Mouse (Mus musculus): ENCODE measurements around the gene Filip1l. TPM values are rescaled to one million over a fixed set of nuclear protein-coding genes. Genes with fewer than 3 reads are reported as not detected.

Gene Filip1l
- polyA plus RNA-seq, 1 experiment from 2014 or later: 30.4 TPM

DNA sequence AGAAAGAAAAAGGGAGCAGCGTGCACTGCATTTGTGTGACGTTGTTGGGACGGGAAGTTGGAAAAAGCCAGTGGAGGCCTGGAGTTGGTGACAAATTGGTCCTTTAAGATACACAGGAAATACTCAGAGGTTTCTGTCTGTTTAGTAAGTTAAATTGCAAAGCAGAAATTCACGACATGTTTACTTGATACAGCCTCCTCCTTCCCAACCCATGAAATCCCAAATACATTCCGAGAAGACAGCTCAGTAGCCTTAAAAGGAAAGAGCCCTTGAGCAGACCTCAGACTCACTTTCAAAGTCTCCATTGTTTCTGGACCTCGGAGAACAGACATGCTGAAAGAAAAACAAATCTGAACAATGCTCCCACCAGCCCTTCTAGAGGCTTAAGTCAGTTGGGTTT is 48.8 kb downstream of the Filip1l start:
- Histone ChIP-seq H3K4me1 (replicated peaks; ENCODE audit: insufficient read depth, low read length) (peaks cover 4% of the 10 kb centered on the region; the same call in 1 of the 2 replicates), H3K4me3 (replicated peaks; ENCODE audit: low read depth, low read length) (no peak overlapping the region), H3K9me3 (replicated peaks; ENCODE audit: low read length) (no peaks in the 10 kb centered on the region), H3K4me2 (ENCODE audit: low read length) (no peak overlapping the region), H3K36me3 (ENCODE audit: insufficient read depth, low read length) (no peaks in the 10 kb centered on the region), H3K27me3 (ENCODE audit: insufficient read depth, low read length) (no peaks in the 10 kb centered on the region), H3K9ac (ENCODE audit: low read depth, low read length) (no peak overlapping the region), H3K27ac (peak overlapping the region; percentile 63)
- ATAC-seq (replicated peaks; ENCODE audit: low FRiP score, low read depth) (no peak), DNase-seq (ENCODE audit: low spot score) (peak; percentile 77)
- TF ChIP-seq CTCF (IDR thresholded peaks at IDR 0.05; ENCODE audit: low read depth): no peak
- WGBS: 43% methylated on average over 6 of the region's 6 CpGs

DNA sequence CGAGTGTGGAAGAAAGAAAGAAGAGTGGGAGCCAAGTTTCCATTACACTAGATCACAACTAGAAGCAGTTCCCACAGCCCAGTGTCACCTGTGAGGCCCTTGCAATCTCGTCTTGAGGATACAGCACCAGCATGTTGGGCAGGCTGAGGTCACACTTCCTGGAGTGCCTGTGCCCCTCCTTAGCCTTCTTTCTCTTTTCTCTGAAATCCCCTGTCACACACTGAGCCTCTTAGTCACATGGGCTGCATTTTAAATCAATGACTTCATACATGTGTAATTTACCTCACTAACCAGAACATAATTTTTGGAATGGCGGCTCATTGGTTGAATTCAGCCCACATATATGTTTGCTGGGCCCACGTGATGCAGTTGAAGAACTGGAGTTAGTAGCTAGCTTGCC is 50.0 kb downstream of the Filip1l start:
- WGBS: 80% methylated on average over 4 of the region's 4 CpGs
- TF ChIP-seq CTCF (IDR thresholded peaks at IDR 0.05; ENCODE audit: low read depth): no peak
- no peaks in the 10 kb centered on the region for H3K9me3 ChIP-seq (replicated peaks; ENCODE audit: low read length)
- ATAC-seq (replicated peaks; ENCODE audit: low FRiP score, low read depth): no peak
- H3K4me3 ChIP-seq (replicated peaks; ENCODE audit: low read depth, low read length): no peak overlapping the region
- H3K4me1 ChIP-seq (replicated peaks; ENCODE audit: insufficient read depth, low read length): peaks cover 4% of the 10 kb centered on the region; the same call in 1 of the 2 replicates
- H3K27ac ChIP-seq: no peak overlapping the region; the same call in 1 of the 2 replicates
- H3K36me3 ChIP-seq (ENCODE audit: insufficient read depth, low read length): no peaks in the 10 kb centered on the region
- H3K27me3 ChIP-seq (ENCODE audit: insufficient read depth, low read length): no peaks in the 10 kb centered on the region
- no peak for DNase-seq (ENCODE audit: low spot score)
- H3K4me2 ChIP-seq (ENCODE audit: low read length): no peak overlapping the region
- no peak overlapping the region for H3K9ac ChIP-seq (ENCODE audit: low read depth, low read length)

DNA sequence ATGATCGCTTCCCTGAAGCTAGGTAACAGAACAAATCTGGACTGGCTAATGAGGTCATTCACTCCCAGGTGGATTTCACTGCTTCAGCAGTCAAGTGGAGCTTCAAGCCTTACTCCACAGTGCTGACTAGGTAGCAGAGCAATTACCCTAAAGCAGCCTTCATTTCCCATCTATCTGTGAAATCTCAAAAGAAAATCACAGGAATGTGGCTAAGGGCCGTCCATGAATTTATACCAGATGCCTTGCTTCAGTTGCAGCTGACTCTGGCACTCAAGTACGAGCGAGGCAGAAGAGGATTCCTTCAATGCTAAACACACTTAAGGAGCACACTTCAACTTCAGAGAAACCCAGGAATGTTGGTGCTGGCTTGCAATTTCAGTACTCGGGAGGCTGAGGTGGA is 50.9 kb downstream of the Filip1l start:
- Histone ChIP-seq H3K4me1 (replicated peaks; ENCODE audit: insufficient read depth, low read length) (no peaks in the 10 kb centered on the region; the same call in 1 of the 2 replicates), H3K27me3 (ENCODE audit: insufficient read depth, low read length) (no peaks in the 10 kb centered on the region), H3K4me2 (ENCODE audit: low read length) (no peak overlapping the region), H3K9me3 (replicated peaks; ENCODE audit: low read length) (no peaks in the 10 kb centered on the region), H3K27ac (0 out of 2 replicates have a peak overlapping the region, but pooled peaks have one; percentile 15), H3K36me3 (ENCODE audit: insufficient read depth, low read length) (no peaks in the 10 kb centered on the region), H3K4me3 (replicated peaks; ENCODE audit: low read depth, low read length) (no peak overlapping the region), H3K9ac (ENCODE audit: low read depth, low read length) (no peak overlapping the region)
- DNase-seq (ENCODE audit: low spot score) (no peak), ATAC-seq (replicated peaks; ENCODE audit: low FRiP score, low read depth) (peak; percentile 61)
- 52% methylated on average over 5 of the region's 5 CpGs for WGBS
- TF ChIP-seq CTCF (IDR thresholded peaks at IDR 0.05; ENCODE audit: low read depth): no peak

DNA sequence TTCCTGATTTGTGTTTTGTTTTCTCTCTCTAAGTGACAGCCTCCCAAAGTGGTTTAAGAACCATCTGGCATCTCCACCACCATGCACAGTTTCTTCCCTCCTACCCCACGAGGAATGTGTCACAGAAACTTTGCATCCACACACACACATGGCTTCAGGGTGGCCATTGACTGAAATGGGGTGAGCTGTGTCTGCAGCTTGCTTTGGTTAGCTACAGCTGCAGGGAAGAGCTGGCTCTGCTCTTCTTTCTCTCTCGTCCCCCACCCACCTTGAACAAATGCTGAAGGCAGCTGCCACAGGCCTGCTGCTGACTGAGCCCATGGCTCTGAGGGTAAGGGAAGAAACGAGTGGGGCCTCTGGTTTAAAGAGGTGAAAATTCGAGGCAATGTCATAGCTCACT is 59.9 kb downstream of the Filip1l start:
- no peaks in the 10 kb centered on the region for H3K9me3 ChIP-seq (replicated peaks; ENCODE audit: low read length)
- no peaks in the 10 kb centered on the region for H3K4me1 ChIP-seq (replicated peaks; ENCODE audit: insufficient read depth, low read length)
- no peak for ATAC-seq (replicated peaks; ENCODE audit: low FRiP score, low read depth)
- H3K36me3 ChIP-seq (ENCODE audit: insufficient read depth, low read length): no peaks in the 10 kb centered on the region
- TF ChIP-seq CTCF (IDR thresholded peaks at IDR 0.05; ENCODE audit: low read depth): no peak
- H3K27ac ChIP-seq: no peak overlapping the region
- H3K27me3 ChIP-seq (ENCODE audit: insufficient read depth, low read length): no peaks in the 10 kb centered on the region
- WGBS: 41% methylated on average over 4 of the region's 4 CpGs
- no peak overlapping the region for H3K4me3 ChIP-seq (replicated peaks; ENCODE audit: low read depth, low read length)
- no peak overlapping the region for H3K9ac ChIP-seq (ENCODE audit: low read depth, low read length)
- no peak overlapping the region for H3K4me2 ChIP-seq (ENCODE audit: low read length)
- DNase-seq (ENCODE audit: low spot score): no peak

DNA sequence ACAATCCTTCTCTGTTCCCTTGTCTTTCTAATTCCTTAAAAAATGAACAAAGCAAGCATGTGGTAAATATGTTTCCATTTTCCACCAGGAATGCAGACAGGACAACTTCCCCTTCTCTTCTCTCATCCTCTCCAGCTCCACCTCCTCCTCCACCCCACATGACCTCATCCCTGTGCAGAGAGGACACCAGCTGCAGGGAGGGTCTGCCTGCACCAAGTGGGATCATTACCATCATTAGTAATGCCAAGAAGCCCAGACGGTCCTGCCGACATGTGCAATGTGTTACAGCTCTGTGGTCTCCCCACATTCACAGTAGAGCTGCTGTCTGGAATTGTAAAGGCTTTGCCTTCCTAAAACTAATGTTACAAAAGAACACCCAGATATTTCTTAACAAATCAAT is 63.2 kb downstream of the Filip1l start:
- no peak overlapping the region for H3K27ac ChIP-seq
- peaks cover 1% of the 10 kb centered on the region; the same call in 1 of the 2 replicates for H3K4me1 ChIP-seq (replicated peaks; ENCODE audit: insufficient read depth, low read length)
- DNase-seq (ENCODE audit: low spot score) (no peak), ATAC-seq (replicated peaks; ENCODE audit: low FRiP score, low read depth) (no peak)
- WGBS: 46% methylated on average over 2 of the region's 2 CpGs
- H3K4me2 ChIP-seq (ENCODE audit: low read length): no peak overlapping the region
- no peak overlapping the region for H3K9ac ChIP-seq (ENCODE audit: low read depth, low read length)
- no peak for TF ChIP-seq CTCF (IDR thresholded peaks at IDR 0.05; ENCODE audit: low read depth)
- no peaks in the 10 kb centered on the region for H3K9me3 ChIP-seq (replicated peaks; ENCODE audit: low read length)
- no peak overlapping the region for H3K4me3 ChIP-seq (replicated peaks; ENCODE audit: low read depth, low read length)
- H3K27me3 ChIP-seq (ENCODE audit: insufficient read depth, low read length): no peaks in the 10 kb centered on the region
- no peaks in the 10 kb centered on the region for H3K36me3 ChIP-seq (ENCODE audit: insufficient read depth, low read length)

DNA sequence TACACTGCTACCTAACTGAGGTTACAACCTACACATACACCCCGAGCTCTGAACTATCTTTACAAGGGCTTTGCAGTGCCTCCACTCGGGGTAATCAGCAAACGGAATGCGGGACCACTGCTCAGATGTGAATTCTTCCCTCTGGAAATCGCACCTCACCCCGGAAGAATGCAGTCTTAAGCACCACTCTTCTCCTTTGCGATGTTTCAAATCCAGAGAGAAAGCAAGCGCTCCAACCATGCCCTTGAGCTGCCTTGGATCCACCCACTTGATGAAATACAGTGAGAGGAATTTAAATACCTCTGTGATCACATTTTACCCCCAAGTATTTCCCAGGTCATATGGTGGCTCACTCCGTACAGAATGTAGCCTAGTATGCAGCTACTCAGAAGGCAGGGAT is 64.1 kb downstream of the Filip1l start:
- H3K4me3 ChIP-seq (replicated peaks; ENCODE audit: low read depth, low read length): no peak overlapping the region
- no peak overlapping the region for H3K27ac ChIP-seq
- no peak overlapping the region for H3K9ac ChIP-seq (ENCODE audit: low read depth, low read length)
- DNase-seq (ENCODE audit: low spot score): no peak
- H3K4me2 ChIP-seq (ENCODE audit: low read length): no peak overlapping the region
- no peaks in the 10 kb centered on the region for H3K36me3 ChIP-seq (ENCODE audit: insufficient read depth, low read length)
- no peaks in the 10 kb centered on the region for H3K27me3 ChIP-seq (ENCODE audit: insufficient read depth, low read length)
- peaks cover 11% of the 10 kb centered on the region for H3K4me1 ChIP-seq (replicated peaks; ENCODE audit: insufficient read depth, low read length)
- H3K9me3 ChIP-seq (replicated peaks; ENCODE audit: low read length): no peaks in the 10 kb centered on the region
- WGBS: 73% methylated on average over 9 of the region's 9 CpGs
- ATAC-seq (replicated peaks; ENCODE audit: low FRiP score, low read depth): no peak
- no peak for TF ChIP-seq CTCF (IDR thresholded peaks at IDR 0.05; ENCODE audit: low read depth)

DNA sequence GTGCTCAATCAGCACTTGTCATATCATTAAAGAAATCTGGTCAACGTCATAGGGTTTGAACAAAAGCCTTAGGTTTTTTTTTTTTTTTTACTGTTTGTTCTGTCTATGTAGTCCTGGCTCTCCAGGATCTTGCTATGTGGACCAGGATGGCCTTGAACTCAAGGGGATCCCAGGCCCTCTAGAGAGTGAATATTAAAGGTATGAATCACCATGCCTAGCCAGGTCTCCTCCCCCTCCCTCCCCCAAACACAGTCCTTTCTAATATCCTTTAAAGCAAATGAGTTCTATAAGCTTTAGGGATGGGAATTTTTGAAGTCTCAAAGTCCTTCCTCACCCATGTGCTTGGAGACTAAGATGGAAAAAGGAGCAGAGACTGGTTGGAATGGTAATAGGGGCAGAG is 65.1 kb downstream of the Filip1l start:
- H3K27ac ChIP-seq: no peak overlapping the region
- no peak overlapping the region for H3K4me3 ChIP-seq (replicated peaks; ENCODE audit: low read depth, low read length)
- H3K4me2 ChIP-seq (ENCODE audit: low read length): no peak overlapping the region
- H3K36me3 ChIP-seq (ENCODE audit: insufficient read depth, low read length): no peaks in the 10 kb centered on the region
- H3K9ac ChIP-seq (ENCODE audit: low read depth, low read length): no peak overlapping the region
- no peaks in the 10 kb centered on the region for H3K27me3 ChIP-seq (ENCODE audit: insufficient read depth, low read length)
- 82% methylated on average over 1 of the region's 1 CpGs for WGBS
- ATAC-seq (replicated peaks; ENCODE audit: low FRiP score, low read depth): no peak
- H3K4me1 ChIP-seq (replicated peaks; ENCODE audit: insufficient read depth, low read length): peaks cover 20% of the 10 kb centered on the region
- H3K9me3 ChIP-seq (replicated peaks; ENCODE audit: low read length): no peaks in the 10 kb centered on the region
- DNase-seq (ENCODE audit: low spot score): no peak
- TF ChIP-seq CTCF (IDR thresholded peaks at IDR 0.05; ENCODE audit: low read depth): no peak
